In the genomic region with DNA sequence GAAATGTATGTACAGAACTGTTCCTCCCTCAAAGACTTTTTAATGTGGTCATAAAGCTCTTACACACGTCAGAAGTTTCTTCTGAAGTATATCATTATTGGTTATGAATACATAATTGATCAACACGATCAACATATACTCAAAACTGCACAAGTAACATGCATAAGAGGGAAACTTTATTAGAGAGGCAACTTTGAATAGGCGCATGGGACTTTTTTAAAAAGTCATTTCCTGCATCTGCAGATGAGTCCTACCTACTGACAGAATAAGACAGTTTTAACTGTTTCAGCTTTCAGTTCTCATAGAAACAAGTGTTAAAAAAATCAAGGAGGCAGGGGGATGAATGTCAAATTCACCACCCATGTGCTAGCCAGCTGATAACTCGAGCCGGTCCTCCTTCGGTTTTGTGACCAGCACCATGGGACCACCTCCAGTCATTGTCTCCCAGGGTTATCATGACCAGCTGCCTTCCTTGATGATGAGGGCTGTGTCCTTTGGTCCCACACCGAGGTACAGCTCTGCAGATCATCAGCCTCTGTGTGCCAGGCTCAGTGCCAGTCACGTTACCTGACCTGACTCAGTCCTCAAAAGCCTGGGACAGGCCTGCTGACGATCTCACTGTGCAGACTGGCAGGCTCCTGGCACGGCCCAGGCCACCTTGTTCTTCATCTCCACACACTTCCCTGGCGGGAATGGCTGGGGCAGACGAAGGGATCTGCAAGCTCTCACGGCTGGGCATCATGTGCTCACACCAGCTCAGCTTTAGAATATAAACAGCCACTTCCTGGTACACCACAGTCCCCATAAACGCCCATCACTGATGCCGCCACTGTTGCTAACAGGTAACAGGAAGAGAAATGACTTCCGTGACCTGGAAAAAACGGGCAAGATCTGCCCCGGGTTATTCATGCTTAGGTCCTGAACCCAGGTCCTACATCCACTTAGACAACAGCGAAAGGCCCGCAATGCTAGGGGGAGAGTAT, we compare ENCODE assay signal across 12 mouse cellular contexts. TPM values are rescaled to one million over a fixed set of nuclear protein-coding genes. Genes with fewer than 3 reads are reported as not detected.
DNase-seq lines count a peak whose midpoint lies in the region; ATAC-seq lines count a peak whose summit lies in the region.
"Had no signal": no experiment of that assay in that cellular context is flagged by ENCODE, and none has a peak within 500 bp of the region (broad histone marks: within the 10 kb centered on the region; RNA-seq: fewer than 3 reads in every experiment).

No protein-coding gene starts in this region.

- no peak; the same call in 1 of the 2 replicates for ATAC-seq in cerebellum, adult (ENCODE audit: insufficient number of reproducible peaks, low FRiP score, low TSS enrichment)
- ATAC-seq in kidney, embryonic 15.5 days (replicated peaks; ENCODE audit: low FRiP score): no peak
- peak; percentile 23; the same call in 1 of the 2 replicates for ATAC-seq in neutrophil, adult 5-6 weeks (ENCODE audit: extremely low read depth, insufficient number of reproducible peaks, low FRiP score, poor library complexity, severe bottlenecking)
- no peak for ATAC-seq in midbrain, embryonic 15.5 days (replicated peaks)
- ATAC-seq: forebrain, embryonic 16.5 days had no signal

- DNase-seq in cerebellum, adult 11 months: peak; percentile 54
- peak; percentile 58 to 63 for DNase-seq in kidney, adult 8-10 months
- DNase-seq in heart, postnatal 14 days: peak; percentile 48
- no peak for DNase-seq in urinary bladder, postnatal 36 days (ENCODE audit: low spot score in 2 of 2)
- DNase-seq: gastrocnemius, postnatal 36 days had no signal

- no peak overlapping the region for H3K4me3 ChIP-seq in kidney, embryonic 15.5 days (replicated peaks)
- H3K4me3 ChIP-seq in midbrain, embryonic 15.5 days: no peak overlapping the region
- H3K4me3 ChIP-seq: hindbrain, embryonic 13.5 days had no signal

- H3K36me3 ChIP-seq in kidney, embryonic 15.5 days: 0 out of 2 replicates have a peak, but pooled peaks cover 7% of the 10 kb centered on the region
- no peaks in the 10 kb centered on the region for H3K36me3 ChIP-seq in midbrain, embryonic 15.5 days (replicated peaks)

- no peak overlapping the region for H3K9ac ChIP-seq in kidney, embryonic 15.5 days
- no peak overlapping the region for H3K9ac ChIP-seq in midbrain, embryonic 15.5 days
- H3K9ac ChIP-seq: hindbrain, embryonic 13.5 days had no signal

- H3K27ac ChIP-seq in kidney, embryonic 15.5 days: no peak overlapping the region
- no peak overlapping the region for H3K27ac ChIP-seq in midbrain, embryonic 15.5 days
- H3K27ac ChIP-seq: hindbrain, embryonic 13.5 days; macrophage had no signal

- H3K27me3 ChIP-seq in kidney, embryonic 15.5 days: no peaks in the 10 kb centered on the region
- no peaks in the 10 kb centered on the region for H3K27me3 ChIP-seq in midbrain, embryonic 15.5 days (replicated peaks)
- H3K27me3 ChIP-seq: hindbrain, embryonic 13.5 days had no signal

- intact Hi-C loops in heart, postnatal 14 days (cut with DNase I): no loop called here

- WGBS in kidney, embryonic 15.5 days: 82% methylated on average over 20 of the region's 20 CpGs
- 88% methylated on average over 20 of the region's 20 CpGs for whole genome bisulfite sequencing in midbrain, embryonic 15.5 days

- H3K4me1 ChIP-seq in kidney, embryonic 15.5 days: peaks cover 22% of the 10 kb centered on the region
- peaks cover 11% of the 10 kb centered on the region for H3K4me1 ChIP-seq in midbrain, embryonic 15.5 days

- no peaks in the 10 kb centered on the region for H3K9me3 ChIP-seq in kidney, embryonic 15.5 days (replicated peaks)
- no peaks in the 10 kb centered on the region for H3K9me3 ChIP-seq in midbrain, embryonic 15.5 days
- H3K9me3 ChIP-seq: hindbrain, embryonic 13.5 days had no signal

- no peak overlapping the region for H3K4me2 ChIP-seq in kidney, embryonic 15.5 days
- no peak overlapping the region for H3K4me2 ChIP-seq in midbrain, embryonic 15.5 days
- H3K4me2 ChIP-seq: hindbrain, embryonic 13.5 days had no signal

RNA-seq across cellular contexts. Expression of a gene that starts 31.6 kb away (rescaled TPM):
- 18.9 and 20.8 TPM in 2 replicates for polyA plus RNA-seq in kidney, embryonic 15.5 days (2015; fragmentation: Nextera tagmentation; extraction: Ambion mirVana)
- 10 to 100 TPM; 10.7 to 13.0 TPM for total RNA-seq in heart, postnatal 14 days (2021)
- 14.0 and 18.7 TPM in 2 replicates for total RNA-seq in neutrophil, adult 5-6 weeks (2017)
- polyA plus RNA-seq in midbrain, embryonic 15.5 days (2015; fragmentation: Nextera tagmentation; extraction: Ambion mirVana): 34.1 and 34.6 TPM in 2 replicates

Comparison
In these comparisons a context has a peak if more than half of its experiments do, and no peak if none do; other contexts are left out.
1. DNase-seq: peak in cerebellum, adult 11 months (single experiment), kidney, adult 8-10 months (2 of 2) and heart, postnatal 14 days (2 of 2); none in urinary bladder, postnatal 36 days (0 of 2).